Mouse (Mus musculus): ENCODE data around the gene Mrpl48. TPM values are rescaled to one million over a fixed set of nuclear protein-coding genes. Genes with fewer than 3 reads are reported as not detected.
A peak's percentile ranks its signal among the peaks of the same experiment; 100 is the strongest.
"Not testable (repeated sequence)": the region's sequence is repeated elsewhere in the genome, so short reads cannot be mapped to it uniquely, and the experiment has no call there.

The Mrpl48 gene
- total and polyA plus RNA-seq, 3 experiments, result 39.5 to 67.3 TPM; not detected in 1

DNA sequence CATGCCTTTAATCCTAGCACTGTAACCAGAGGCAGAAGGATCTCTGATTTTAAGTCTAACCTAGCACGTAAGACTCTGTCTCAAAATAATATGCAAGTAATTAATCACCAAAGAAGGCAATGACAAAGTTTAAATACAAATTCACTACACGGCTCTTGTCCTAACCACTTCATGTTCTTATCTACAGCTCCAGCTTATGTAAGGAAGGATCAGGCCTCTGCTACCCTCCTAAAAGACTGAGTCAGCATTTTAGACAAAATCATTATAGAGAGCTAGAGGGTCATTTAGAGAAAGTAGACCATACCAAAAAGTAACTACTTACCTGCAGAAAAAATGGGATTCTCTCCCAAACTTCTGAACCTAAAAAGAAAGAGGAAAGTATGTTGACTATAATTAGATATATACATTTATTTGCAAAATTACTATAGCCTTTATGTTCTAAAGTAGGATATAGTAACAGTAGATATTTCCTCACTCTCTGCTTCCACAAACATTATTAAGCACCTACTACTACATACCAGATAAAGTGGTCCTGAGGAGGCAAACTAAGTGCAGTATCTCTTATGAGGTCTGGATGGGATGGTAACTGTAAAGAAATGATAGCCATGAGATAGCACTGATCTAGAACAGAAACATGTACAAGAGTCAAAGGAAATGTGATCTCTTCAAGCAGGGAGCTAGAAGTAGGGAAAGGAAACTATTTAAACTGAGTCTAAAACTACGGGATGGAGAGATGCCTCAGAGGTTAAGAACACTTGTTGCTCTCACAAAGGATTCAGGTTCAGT lies 37.0 kb downstream of the Mrpl48 start:
- Histone ChIP-seq H3K4me1 (ENCODE audit: control insufficient read depth in 1 of 2, insufficient read depth in 2 of 2, low read length in 2 of 2) (peaks cover 12 to 16% of the 10 kb centered on the region in 2 experiments; a peak in 3 of 4 replicates), H3K9ac (ENCODE audit: control insufficient read depth, low read depth, low read length, poor library complexity, severe bottlenecking) (no peak overlapping the region), H3K27ac (ENCODE audit: control insufficient read depth, low read depth, low read length) (peak overlapping the region; percentile 8; the same call in 1 of the 2 replicates), H3K36me3 (ENCODE audit: control insufficient read depth in 1 of 2, insufficient read depth in 2 of 2, low read length in 2 of 2) (peaks cover 0 to 22% of the 10 kb centered on the region in 2 experiments; a peak in 2 of 4 replicates), H3K4me3 (ENCODE audit: control insufficient read depth in 1 of 2, insufficient read depth in 1 of 2, low read depth in 2 of 2, low read length in 2 of 2) (no peak overlapping the region), H3K27me3 (ENCODE audit: control insufficient read depth in 1 of 2, insufficient read depth in 2 of 2, low read length in 2 of 2) (no peaks in the 10 kb centered on the region), H3K9me3 (replicated peaks; ENCODE audit: insufficient read depth, low read length) (no peaks in the 10 kb centered on the region), H3K79me2 (ENCODE audit: control insufficient read depth, insufficient read depth, low read length, poor library complexity) (no peaks in the 10 kb centered on the region)
- DNase-seq (ENCODE audit: low read depth, low spot score), result peak; percentile 63
- TF ChIP-seq TCF12 (IDR thresholded peaks at IDR 0.05; ENCODE audit: low read depth, low read length) (peak; percentile 91), MXI1 (IDR thresholded peaks at IDR 0.05; ENCODE audit: low read depth, low read length) (no peak), TAL1 (IDR thresholded peaks at IDR 0.05; ENCODE audit: low read length) (peak; percentile 56), MYC (IDR thresholded peaks at IDR 0.05; ENCODE audit: low read depth, low read length) (peak; percentile 41; the same call in 1 of the 2 replicates), EP300 (IDR thresholded peaks at IDR 0.05; ENCODE audit: low read depth in 1 of 2, low read length in 2 of 2) (peak; percentile 82 to 88), RAD21 (IDR thresholded peaks at IDR 0.05; ENCODE audit: low read depth, low read length) (no peak), MAFK (IDR thresholded peaks at IDR 0.05; ENCODE audit: borderline replicate concordance, low read depth, low read length) (peak; percentile 100), ETS1 (IDR thresholded peaks at IDR 0.05; ENCODE audit: low read depth, low read length) (peak; percentile 52), CHD2 (IDR thresholded peaks at IDR 0.05; ENCODE audit: low read length) (no peak), GATA1 (IDR thresholded peaks at IDR 0.05; ENCODE audit: low read depth, low read length) (peak; percentile 86), RCOR1 (IDR thresholded peaks at IDR 0.05; ENCODE audit: low read depth, low read length) (peak; percentile 35; the same call in 1 of the 2 replicates), SIN3A (IDR thresholded peaks at IDR 0.05; ENCODE audit: low read length) (0 out of 2 replicates have a peak, but pooled peaks have one; percentile 30)

DNA sequence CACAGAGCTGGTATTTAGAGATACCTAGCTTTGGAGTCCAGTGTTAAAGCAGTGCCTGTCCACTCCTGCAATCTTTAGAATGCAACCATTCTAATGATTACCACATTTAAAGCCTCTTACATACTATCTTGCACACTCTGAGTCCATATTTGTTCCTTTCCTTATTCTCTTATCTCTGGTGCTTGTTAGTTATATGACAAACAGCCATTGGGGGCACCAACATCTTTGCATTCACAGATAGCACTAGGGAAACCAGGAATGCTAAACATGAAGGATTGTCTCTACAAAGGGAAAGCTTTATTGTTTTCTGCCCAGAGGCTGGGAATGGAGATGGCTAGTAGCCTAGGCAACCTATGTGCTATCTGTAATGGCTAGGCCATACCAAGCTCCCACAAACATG lies 38.2 kb downstream of the Mrpl48 start:
- no peak overlapping the region; the same call in 1 of the 2 replicates for H3K27ac ChIP-seq (ENCODE audit: control insufficient read depth, low read depth, low read length)
- no peak overlapping the region for H3K9ac ChIP-seq (ENCODE audit: control insufficient read depth, low read depth, low read length, poor library complexity, severe bottlenecking)
- TF ChIP-seq E2F4 (IDR thresholded peaks at IDR 0.05; ENCODE audit: borderline replicate concordance, low read depth, low read length) (no peak), MYC (IDR thresholded peaks at IDR 0.05; ENCODE audit: low read depth, low read length) (no peak), CHD1 (IDR thresholded peaks at IDR 0.05; ENCODE audit: low read depth, low read length) (no peak), MAX (IDR thresholded peaks at IDR 0.05; ENCODE audit: low read length) (no peak), RAD21 (IDR thresholded peaks at IDR 0.05; ENCODE audit: low read depth, low read length) (no peak), MEF2A (IDR thresholded peaks at IDR 0.05; ENCODE audit: extremely low read depth, insufficient replicate concordance, low read depth, low read length, poor library complexity, severe bottlenecking) (no peak), NRF1 (IDR thresholded peaks at IDR 0.05; ENCODE audit: insufficient read depth, low read depth, low read length, poor library complexity, severe bottlenecking) (no peak), ZC3H11A (IDR thresholded peaks at IDR 0.05; ENCODE audit: low read depth, low read length) (no peak), BHLHE40 (IDR thresholded peaks at IDR 0.05; ENCODE audit: borderline replicate concordance, low read depth, low read length) (no peak), EP300 (IDR thresholded peaks at IDR 0.05; ENCODE audit: low read depth in 1 of 2, low read length in 2 of 2) (no peak)
- no peak for DNase-seq (ENCODE audit: low read depth, low spot score)
- H3K4me3 ChIP-seq (ENCODE audit: control insufficient read depth in 1 of 2, insufficient read depth in 1 of 2, low read depth in 2 of 2, low read length in 2 of 2), result no peak overlapping the region
- H3K36me3 ChIP-seq (ENCODE audit: control insufficient read depth in 1 of 2, insufficient read depth in 2 of 2, low read length in 2 of 2), result peaks cover 0 to 22% of the 10 kb centered on the region in 2 experiments; a peak in 2 of 4 replicates
- H3K27me3 ChIP-seq (ENCODE audit: control insufficient read depth in 1 of 2, insufficient read depth in 2 of 2, low read length in 2 of 2), result no peaks in the 10 kb centered on the region
- H3K9me3 ChIP-seq (replicated peaks; ENCODE audit: insufficient read depth, low read length), result no peaks in the 10 kb centered on the region
- H3K4me1 ChIP-seq (ENCODE audit: control insufficient read depth in 1 of 2, insufficient read depth in 2 of 2, low read length in 2 of 2), result peaks cover 12 to 16% of the 10 kb centered on the region in 2 experiments; a peak in 3 of 4 replicates
- H3K79me2 ChIP-seq (ENCODE audit: control insufficient read depth, insufficient read depth, low read length, poor library complexity), result no peaks in the 10 kb centered on the region

DNA sequence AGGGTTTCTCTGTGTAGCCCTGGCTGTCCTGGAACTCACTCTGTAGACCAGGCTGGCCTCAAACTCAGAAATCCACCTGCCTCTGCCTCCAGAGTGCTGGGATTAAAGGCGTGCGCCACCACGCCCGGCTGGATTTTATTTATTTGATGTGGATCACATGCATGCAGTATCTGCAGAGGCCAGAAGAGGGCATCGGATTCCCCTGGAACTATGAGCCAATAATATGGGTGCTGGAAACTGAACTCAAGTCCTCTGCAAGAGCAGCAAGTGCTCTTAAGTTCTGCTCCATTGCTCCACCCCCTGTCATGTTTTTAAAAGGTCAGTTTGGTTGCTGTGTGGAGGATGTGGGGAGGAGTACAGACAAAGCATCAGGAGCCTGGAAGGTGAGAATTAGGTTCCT lies 40.9 kb downstream of the Mrpl48 start:
- H3K27ac ChIP-seq (ENCODE audit: control insufficient read depth, low read depth, low read length); H3K9ac ChIP-seq (ENCODE audit: control insufficient read depth, low read depth, low read length, poor library complexity, severe bottlenecking); H3K27me3 ChIP-seq (ENCODE audit: control insufficient read depth in 1 of 2, insufficient read depth in 2 of 2, low read length in 2 of 2); H3K9me3 ChIP-seq (replicated peaks; ENCODE audit: insufficient read depth, low read length); DNase-seq (ENCODE audit: low read depth, low spot score); H3K4me3 ChIP-seq (ENCODE audit: control insufficient read depth in 1 of 2, insufficient read depth in 1 of 2, low read depth in 2 of 2, low read length in 2 of 2); H3K79me2 ChIP-seq (ENCODE audit: control insufficient read depth, insufficient read depth, low read length, poor library complexity): not testable (repeated sequence)
- peaks cover 0 to 20% of the 10 kb centered on the region in 2 experiments; a peak in 2 of 4 replicates for H3K36me3 ChIP-seq (ENCODE audit: control insufficient read depth in 1 of 2, insufficient read depth in 2 of 2, low read length in 2 of 2)
- H3K4me1 ChIP-seq (ENCODE audit: control insufficient read depth in 1 of 2, insufficient read depth in 2 of 2, low read length in 2 of 2), result peaks cover 8 to 14% of the 10 kb centered on the region in 2 experiments; a peak in 3 of 4 replicates
